Mouse (Mus musculus) lung, embryonic 15.5 days (tissue): ENCODE measurements at regions not wholly inside any gene's neighbourhood (a gene's known extent, or its start where the extent isn't known, plus 50 kb on each side); places are given as distances from the start of the nearest gene placed in this dataset.

Experiments used
- ATAC-seq: fragments of 200-750 bp; cut with Nextera tagmentation; 2 replicates; pipeline ENCODE4 v1.8.0; 2017; ENCODE audit warnings: moderate number of reproducible peaks, borderline replicate concordance; ENCODE audit not compliant: low FRiP score, low TSS enrichment; ENCODE audit errors: extremely low read depth
- H3K27ac ChIP-seq: fragments of 300-500 bp; sonication (generic); 2 replicates; pipeline ENCODE4 v1.5.1; 2015; ENCODE audit warnings: moderate library complexity, mild to moderate bottlenecking, inconsistent platforms
- H3K27me3 ChIP-seq: fragments of 300-500 bp; sonication (generic); 2 replicates; pipeline ENCODE4 v1.6.1; 2015; ENCODE audit warnings: inconsistent platforms
- H3K36me3 ChIP-seq: fragments of 300-500 bp; sonication (generic); 2 replicates; pipeline ENCODE4 v1.6.1; 2015; ENCODE audit warnings: inconsistent platforms
- H3K4me1 ChIP-seq: fragments of 300-500 bp; sonication (generic); 2 replicates; pipeline ENCODE4 v1.6.1; 2015; ENCODE audit warnings: inconsistent platforms
- H3K4me2 ChIP-seq: fragments of 300-500 bp; sonication (generic); 2 replicates; pipeline ENCODE4 v1.6.1; 2015; ENCODE audit warnings: inconsistent platforms, mild to moderate bottlenecking, moderate library complexity
- H3K4me3 ChIP-seq: fragments of 300-500 bp; sonication (generic); 2 replicates; pipeline ENCODE4 v1.5.1; 2015; ENCODE audit warnings: mild to moderate bottlenecking, inconsistent platforms
- H3K9ac ChIP-seq: fragments of 300-500 bp; sonication (generic); 2 replicates; pipeline ENCODE4 v1.6.1; 2015; ENCODE audit warnings: inconsistent platforms
- H3K9me3 ChIP-seq: fragments of 300-500 bp; sonication (generic); 2 replicates; pipeline ENCODE4 v1.6.1; 2016; ENCODE audit warnings: inconsistent platforms
- WGBS: fragments of 180-500 bp; shearing (Covaris S2); methylation state at CpG from one replicate; pipeline ENCODE4 v1.1.7; 2015; 5-methylcytosine and 5-hydroxymethylcytosine counted together

- H3K36me3 ChIP-seq, result no peaks in the 10 kb centered on the region
- H3K4me3 ChIP-seq, result no peak overlapping the region
- no peaks in the 10 kb centered on the region for H3K4me1 ChIP-seq
- H3K9ac ChIP-seq, result no peak overlapping the region
- no peak overlapping the region for H3K4me2 ChIP-seq
- H3K27ac ChIP-seq, result no peak overlapping the region
- H3K9me3 ChIP-seq, result no peaks in the 10 kb centered on the region
- 73% methylated on average over 5 of the region's 5 CpGs for WGBS
- ATAC-seq, result no peak
- no peaks in the 10 kb centered on the region for H3K27me3 ChIP-seq
Measured at GRCm38 (mm10) chr10:17272646-17273045, 450.4 kb upstream of the Cited2 start.

DNA sequence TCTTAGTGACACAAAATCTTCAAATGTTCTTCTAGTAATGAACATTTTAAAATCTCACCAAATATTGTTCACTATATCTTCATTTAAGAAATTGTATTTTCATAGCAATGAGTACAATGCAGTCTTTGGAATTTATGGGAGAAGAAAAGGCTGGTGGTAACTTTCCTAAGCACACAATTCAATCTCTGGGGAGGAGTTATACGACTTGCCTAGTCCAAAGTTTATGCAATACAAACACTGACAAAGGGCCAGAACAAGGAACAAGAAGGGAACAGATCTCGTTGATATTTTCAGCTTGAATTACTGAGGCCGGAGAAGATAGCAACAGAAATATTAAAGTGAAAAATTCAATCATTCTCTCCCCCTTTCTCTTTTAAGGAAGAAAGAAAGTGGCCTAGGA, 449.2 kb upstream of the Cited2 start:
- Histone ChIP-seq H3K27ac (no peak overlapping the region), H3K4me2 (no peak overlapping the region), H3K4me3 (no peak overlapping the region), H3K9me3 (no peaks in the 10 kb centered on the region), H3K9ac (no peak overlapping the region), H3K36me3 (no peaks in the 10 kb centered on the region), H3K27me3 (no peaks in the 10 kb centered on the region), H3K4me1 (no peaks in the 10 kb centered on the region)
- no peak for ATAC-seq
- WGBS, result 61% methylated on average over 3 of the region's 3 CpGs

DNA sequence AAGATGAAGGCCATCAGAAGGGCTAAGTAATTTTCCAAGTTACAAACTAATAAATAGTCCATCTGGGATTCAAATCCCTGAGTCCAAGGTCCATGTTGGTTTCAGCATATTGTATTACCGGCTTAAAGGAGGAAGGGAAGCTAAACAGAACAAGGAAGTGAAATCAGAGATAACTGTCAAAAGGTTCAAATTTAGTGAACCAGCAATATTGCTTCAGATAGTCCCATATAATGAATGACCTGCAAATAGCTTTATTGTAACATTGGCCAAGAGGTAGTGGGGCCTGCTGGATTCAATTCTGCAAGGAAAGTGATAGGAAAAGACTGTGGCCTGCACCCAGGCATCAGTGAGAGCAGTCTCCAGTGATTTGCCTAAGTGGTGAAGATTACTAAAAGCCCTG, 447.8 kb upstream of the Cited2 start:
- Histone ChIP-seq H3K9ac (no peak overlapping the region), H3K9me3 (no peaks in the 10 kb centered on the region), H3K4me2 (no peak overlapping the region), H3K36me3 (no peaks in the 10 kb centered on the region), H3K4me1 (no peaks in the 10 kb centered on the region), H3K27me3 (no peaks in the 10 kb centered on the region), H3K4me3 (no peak overlapping the region), H3K27ac (no peak overlapping the region)
- 69% methylated on average over 1 of the region's 1 CpGs for WGBS
- no peak for ATAC-seq

DNA sequence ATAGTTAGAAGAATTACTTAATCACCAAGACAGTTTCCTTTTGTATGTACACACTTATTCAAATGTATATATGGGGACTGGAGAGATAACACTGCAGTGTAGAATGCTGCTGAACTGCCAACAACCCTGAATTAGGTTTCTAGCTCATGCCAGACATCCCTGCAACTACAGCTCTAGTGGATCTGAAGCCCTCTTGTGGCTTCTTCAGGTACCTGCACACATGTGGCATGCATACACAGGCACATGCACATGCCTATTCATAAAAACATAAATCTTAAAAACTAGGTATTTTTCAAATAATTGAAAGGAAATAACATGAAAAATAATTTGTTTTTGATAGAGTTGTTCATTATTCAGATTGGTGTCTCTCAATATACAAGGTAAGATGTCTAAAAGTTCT, 445.1 kb upstream of the Cited2 start:
- no peaks in the 10 kb centered on the region for H3K4me1 ChIP-seq
- no peak overlapping the region for H3K4me3 ChIP-seq
- no peak overlapping the region for H3K4me2 ChIP-seq
- ATAC-seq, result no peak
- no peak overlapping the region for H3K27ac ChIP-seq
- H3K9ac ChIP-seq, result no peak overlapping the region
- H3K36me3 ChIP-seq, result no peaks in the 10 kb centered on the region
- H3K9me3 ChIP-seq, result no peaks in the 10 kb centered on the region
- no peaks in the 10 kb centered on the region for H3K27me3 ChIP-seq

DNA sequence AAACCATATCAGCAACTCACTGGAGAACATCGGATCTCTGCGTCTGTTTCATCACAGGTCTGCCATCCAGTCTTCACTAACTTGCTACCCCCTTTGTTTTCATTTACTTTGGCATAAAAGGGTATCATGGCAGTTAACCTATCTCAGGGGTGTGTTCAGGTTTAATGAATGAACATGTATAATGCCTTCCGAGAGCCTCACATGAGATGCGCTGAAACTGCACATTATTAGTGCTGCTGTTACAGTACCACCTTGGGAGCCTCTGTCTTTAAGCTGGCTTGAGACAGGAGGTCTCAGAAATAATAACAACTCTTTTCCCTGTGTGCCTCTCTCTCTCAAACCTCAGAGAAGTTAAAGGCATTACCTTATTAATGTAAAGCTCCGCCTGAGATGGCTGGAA, 438.2 kb upstream of the Cited2 start:
- H3K4me2 ChIP-seq, result no peak overlapping the region
- no peaks in the 10 kb centered on the region for H3K9me3 ChIP-seq
- H3K36me3 ChIP-seq, result no peaks in the 10 kb centered on the region
- no peaks in the 10 kb centered on the region for H3K4me1 ChIP-seq
- H3K9ac ChIP-seq, result no peak overlapping the region
- H3K27ac ChIP-seq, result no peak overlapping the region
- no peak overlapping the region for H3K4me3 ChIP-seq
- no peaks in the 10 kb centered on the region for H3K27me3 ChIP-seq
- no peak for ATAC-seq
- 93% methylated on average over 5 of the region's 5 CpGs for WGBS

DNA sequence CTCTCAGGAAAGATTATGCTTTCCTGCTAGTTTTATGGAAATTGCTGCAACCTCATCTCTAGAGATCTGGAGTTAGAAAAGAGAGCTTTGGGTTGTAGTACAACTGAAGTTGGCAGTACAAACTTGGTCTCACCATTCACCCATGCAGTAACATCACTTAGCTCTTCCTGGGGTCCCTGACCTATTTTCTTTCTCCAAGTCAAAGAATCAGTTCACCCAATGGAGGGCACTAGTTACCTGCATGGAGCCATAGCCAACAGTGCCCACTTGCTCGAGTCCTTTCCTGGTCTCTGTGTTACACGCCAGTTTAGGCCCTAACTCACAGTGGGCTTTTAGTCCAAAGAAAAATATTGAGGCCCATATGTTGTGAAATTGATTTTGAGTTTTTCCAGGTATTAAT, 435.9 kb upstream of the Cited2 start:
- Histone ChIP-seq H3K4me3 (no peak overlapping the region), H3K4me2 (no peak overlapping the region), H3K9me3 (no peaks in the 10 kb centered on the region), H3K27ac (no peak overlapping the region), H3K36me3 (no peaks in the 10 kb centered on the region), H3K4me1 (no peaks in the 10 kb centered on the region), H3K9ac (no peak overlapping the region), H3K27me3 (no peaks in the 10 kb centered on the region)
- ATAC-seq, result no peak
- 82% methylated on average over 2 of the region's 2 CpGs for WGBS

DNA sequence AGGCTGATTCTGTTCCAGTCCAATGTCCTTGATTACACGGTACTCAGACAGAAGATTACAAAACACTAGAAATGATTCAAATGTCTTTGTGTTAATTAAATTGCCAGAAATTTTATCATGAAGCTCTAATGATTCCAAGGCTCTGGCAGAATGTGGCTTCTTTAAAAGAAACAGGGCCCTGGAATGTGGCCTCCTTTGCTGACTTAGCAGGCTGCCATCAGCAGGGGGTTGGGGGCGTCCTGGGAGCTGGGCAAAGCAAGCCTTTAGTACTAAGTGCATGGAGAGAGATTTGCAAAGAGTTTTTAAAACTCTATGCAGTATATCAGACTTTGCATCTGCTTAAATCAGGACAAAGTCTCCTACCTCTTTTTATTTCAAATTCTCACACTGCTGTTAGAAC, 434.8 kb upstream of the Cited2 start:
- Histone ChIP-seq H3K27ac (no peak overlapping the region), H3K4me3 (no peak overlapping the region), H3K4me2 (no peak overlapping the region), H3K27me3 (no peaks in the 10 kb centered on the region), H3K9me3 (no peaks in the 10 kb centered on the region), H3K36me3 (no peaks in the 10 kb centered on the region), H3K9ac (no peak overlapping the region), H3K4me1 (no peaks in the 10 kb centered on the region)
- 48% methylated on average over 2 of the region's 2 CpGs for WGBS
- ATAC-seq, result no peak

GRCm38 (mm10) chr10:17292331-17292730, 430.7 kb upstream of the Cited2 start:
- no peaks in the 10 kb centered on the region for H3K27me3 ChIP-seq
- no peak for ATAC-seq
- H3K4me3 ChIP-seq, result no peak overlapping the region
- no peaks in the 10 kb centered on the region for H3K9me3 ChIP-seq
- H3K9ac ChIP-seq, result no peak overlapping the region
- no peaks in the 10 kb centered on the region for H3K4me1 ChIP-seq
- 43% methylated on average over 6 of the region's 6 CpGs for WGBS
- no peak overlapping the region for H3K27ac ChIP-seq
- no peaks in the 10 kb centered on the region for H3K36me3 ChIP-seq
- H3K4me2 ChIP-seq, result no peak overlapping the region

- no peak overlapping the region for H3K9ac ChIP-seq
- WGBS, result 82% methylated on average over 3 of the region's 3 CpGs
Measured at GRCm38 (mm10) chr10:17294440-17294839, 428.6 kb upstream of the Cited2 start.

GRCm38 (mm10) chr10:17295157-17295556, 427.9 kb upstream of the Cited2 start:
- Histone ChIP-seq H3K9ac (no peak overlapping the region), H3K9me3 (no peaks in the 10 kb centered on the region), H3K4me2 (no peak overlapping the region), H3K4me3 (no peak overlapping the region), H3K4me1 (no peaks in the 10 kb centered on the region), H3K27me3 (no peaks in the 10 kb centered on the region), H3K27ac (no peak overlapping the region), H3K36me3 (no peaks in the 10 kb centered on the region)
- 53% methylated on average over 3 of the region's 3 CpGs for WGBS
- no peak for ATAC-seq

More at GRCm38 (mm10) chr10:17294440-17294839, 428.6 kb upstream of the Cited2 start:
- Histone ChIP-seq H3K27me3 (no peaks in the 10 kb centered on the region), H3K4me2 (no peak overlapping the region), H3K4me1 (no peaks in the 10 kb centered on the region), H3K27ac (no peak overlapping the region), H3K9me3 (no peaks in the 10 kb centered on the region), H3K4me3 (no peak overlapping the region), H3K36me3 (no peaks in the 10 kb centered on the region)
- ATAC-seq, result no peak

- no peak overlapping the region for H3K4me3 ChIP-seq
- H3K4me2 ChIP-seq, result no peak overlapping the region
- H3K27me3 ChIP-seq, result no peaks in the 10 kb centered on the region
- ATAC-seq, result no peak
- H3K36me3 ChIP-seq, result no peaks in the 10 kb centered on the region
- 15% methylated on average over 6 of the region's 6 CpGs for WGBS
- H3K27ac ChIP-seq, result no peak overlapping the region
- H3K9me3 ChIP-seq, result no peaks in the 10 kb centered on the region
- H3K9ac ChIP-seq, result no peak overlapping the region
- H3K4me1 ChIP-seq, result no peaks in the 10 kb centered on the region
Measured at GRCm38 (mm10) chr10:17299600-17299999, 423.4 kb upstream of the Cited2 start.

GRCm38 (mm10) chr10:17326724-17327123, 396.3 kb upstream of the Cited2 start:
- 89% methylated on average over 3 of the region's 3 CpGs for WGBS
- Histone ChIP-seq H3K9ac (no peak overlapping the region), H3K9me3 (no peaks in the 10 kb centered on the region), H3K36me3 (no peaks in the 10 kb centered on the region), H3K4me3 (no peak overlapping the region), H3K4me1 (peaks cover 10% of the 10 kb centered on the region; the same call in 1 of the 2 replicates), H3K27ac (no peak overlapping the region), H3K4me2 (no peak overlapping the region), H3K27me3 (no peaks in the 10 kb centered on the region)
- no peak for ATAC-seq

- peak overlapping the region; percentile 24 for H3K4me3 ChIP-seq
- H3K4me2 ChIP-seq, result peak overlapping the region; percentile 46
- no peaks in the 10 kb centered on the region for H3K36me3 ChIP-seq
- H3K27ac ChIP-seq, result no peak overlapping the region
- ATAC-seq, result peak; percentile 46; the same call in 1 of the 2 replicates
- H3K4me1 ChIP-seq, result peaks cover 23% of the 10 kb centered on the region; the same call in 1 of the 2 replicates
- no peaks in the 10 kb centered on the region for H3K9me3 ChIP-seq
- WGBS, result 4% methylated on average over 6 of the region's 6 CpGs
- peak overlapping the region; percentile 28; the same call in 1 of the 2 replicates for H3K9ac ChIP-seq
- no peaks in the 10 kb centered on the region for H3K27me3 ChIP-seq
Measured at GRCm38 (mm10) chr10:17330904-17331606, 392.0 kb upstream of the Cited2 start.
